Mouse (Mus musculus): ENCODE data around the gene Faap24.

- TF ChIP-seq MYOG (IDR thresholded peaks at IDR 0.05; ENCODE audit: control insufficient read depth, extremely low read depth, insufficient read length) = no peak
- no peak for TF ChIP-seq CTCF (IDR thresholded peaks at IDR 0.05; ENCODE audit: control insufficient read depth, insufficient read depth, insufficient read length)
Observed at GRCm38 (mm10) chr7:35401169-35401568, 4.5 kb upstream of the Faap24 start.

All from C2C12 (cell line).